Mouse (Mus musculus) gastrocnemius, adult 8-10 months (tissue): ENCODE data around the gene Ccdc171. TPM values are rescaled to one million over a fixed set of nuclear protein-coding genes. Genes with fewer than 3 reads are reported as not detected.
"Not testable (repeated sequence)": the region's sequence is repeated elsewhere in the genome, so short reads cannot be mapped to it uniquely, and the experiment has no call there.

Experiments
- DNase-seq, 2 experiments: peaks; one replicate each; pipeline ENCODE4 v3.0.0; 2022; ENCODE audit warnings: low spot score in 2 of 2
- total RNA-seq, 4 experiments: library from RNA; stranded (reverse); gene quantifications; 2 replicates each; pipeline ENCODE4 v1.2.4; 2022

Ccdc171 gene
- total RNA-seq, 4 experiments from 2014 or later, result 0.29 to 0.61 (median 0.40) TPM

DNA sequence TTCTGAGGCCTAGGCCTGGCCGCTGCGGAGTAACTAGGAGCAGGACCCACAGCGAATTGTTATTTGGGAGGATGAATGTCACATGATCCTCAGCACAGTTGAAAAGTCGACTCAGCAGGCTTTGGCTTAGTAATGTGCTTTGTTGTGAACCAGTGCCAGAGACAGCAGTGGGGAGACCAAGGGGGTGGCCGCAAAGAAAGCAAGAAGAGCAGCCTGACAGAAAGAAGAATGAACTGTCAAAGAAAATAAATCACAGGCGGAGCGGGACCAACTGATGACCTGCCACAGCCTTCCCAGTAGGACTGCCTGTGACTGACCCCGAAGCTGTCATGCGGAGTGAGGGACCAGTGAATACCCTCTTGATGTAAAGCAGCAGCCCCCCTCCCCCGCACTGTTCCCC is 131.2 kb downstream of the Ccdc171 start:
- no peak for DNase-seq

DNA sequence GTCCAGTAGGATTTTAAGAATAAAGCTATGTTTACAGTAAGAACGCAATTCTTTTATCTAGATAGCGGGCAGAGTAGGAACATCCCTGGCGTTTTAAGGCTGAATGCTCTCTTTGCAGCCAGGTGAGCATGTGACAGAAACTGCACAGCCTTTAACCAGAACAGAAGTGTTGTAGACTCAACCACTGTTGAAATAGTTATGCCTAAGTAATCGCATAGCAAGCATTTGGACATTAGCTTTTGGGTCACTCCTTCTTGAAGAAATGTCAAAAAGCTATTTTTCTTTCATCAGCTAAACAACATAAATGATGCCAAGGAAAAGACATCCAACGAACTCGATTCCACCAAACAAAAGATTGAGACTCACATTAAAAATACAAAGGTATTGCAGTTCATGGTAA is 131.7 kb downstream of the Ccdc171 start:
- DNase-seq, result no peak

DNA sequence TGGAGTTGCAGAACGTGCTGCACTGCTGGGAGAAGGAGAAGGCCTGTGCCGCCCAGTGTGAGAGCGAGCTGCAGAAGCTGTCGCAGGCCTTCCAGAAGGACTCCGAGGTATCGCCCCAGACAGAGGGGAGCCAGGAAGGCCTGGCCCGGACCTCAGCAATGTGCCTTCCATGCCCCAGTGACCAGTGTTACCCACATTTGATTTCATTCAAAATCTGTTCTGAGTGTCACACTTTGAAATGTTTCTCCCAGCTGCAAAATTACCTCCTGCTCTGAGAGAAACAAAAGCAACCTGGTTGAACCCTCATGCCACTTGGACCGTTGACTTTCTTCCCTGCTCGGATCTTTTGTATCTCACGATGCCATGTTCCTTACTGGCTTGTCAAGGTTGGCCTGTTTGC is 133.1 kb downstream of the Ccdc171 start:
- no peak for DNase-seq

DNA sequence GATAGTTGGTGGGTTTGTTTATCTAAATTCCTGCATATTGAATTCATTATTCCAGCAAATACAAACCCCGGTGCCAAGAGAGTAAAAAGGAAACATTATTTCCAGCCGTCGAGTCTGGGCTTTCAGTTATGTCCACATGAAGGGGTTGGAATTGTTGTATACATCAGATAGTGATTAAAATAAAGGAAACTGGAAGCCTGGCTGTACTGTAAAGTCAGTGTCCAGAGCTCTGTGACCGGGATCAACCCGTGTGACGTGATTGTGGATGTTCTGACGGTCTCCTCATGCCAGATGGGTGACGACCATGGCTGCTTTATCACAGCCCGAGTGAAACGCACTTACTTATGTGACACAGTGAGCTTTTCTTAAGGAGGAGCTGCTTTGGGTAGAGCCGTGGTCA is 134.1 kb downstream of the Ccdc171 start:
- DNase-seq, result no peak

DNA sequence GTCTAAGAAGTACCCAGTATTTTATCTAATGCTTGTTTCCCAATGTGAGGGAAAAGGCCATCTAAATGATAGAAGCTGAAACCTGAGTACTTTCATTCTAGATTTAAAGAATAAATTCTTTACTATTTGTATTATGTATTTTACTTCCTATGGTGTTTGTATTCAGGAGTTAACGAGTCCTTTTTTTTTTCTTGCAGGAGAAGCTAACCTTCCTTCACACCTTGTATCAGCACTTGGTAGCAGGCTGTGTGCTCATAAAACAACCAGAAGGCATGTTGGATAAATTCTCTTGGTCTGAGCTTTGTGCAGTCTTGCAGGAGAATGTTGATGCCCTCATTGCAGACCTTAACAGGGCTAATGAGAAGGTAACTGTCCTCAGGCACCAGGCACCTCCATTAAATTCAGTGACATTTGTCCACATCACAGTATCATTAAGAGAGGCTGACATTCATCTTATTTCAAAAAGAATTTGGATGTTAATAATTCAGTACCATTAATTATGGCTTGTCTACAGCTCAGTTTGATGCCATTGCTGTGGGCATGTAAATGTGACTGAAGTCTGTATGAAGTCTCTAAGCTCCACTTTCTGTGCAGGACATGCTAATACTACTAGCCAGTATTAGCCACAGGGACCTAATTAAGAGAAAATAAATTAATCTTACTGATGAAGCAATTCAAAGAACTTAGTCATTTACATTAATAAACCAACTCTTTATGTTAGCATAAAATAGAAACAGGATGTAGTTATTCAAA is 136.3 kb downstream of the Ccdc171 start:
- no peak for DNase-seq

DNA sequence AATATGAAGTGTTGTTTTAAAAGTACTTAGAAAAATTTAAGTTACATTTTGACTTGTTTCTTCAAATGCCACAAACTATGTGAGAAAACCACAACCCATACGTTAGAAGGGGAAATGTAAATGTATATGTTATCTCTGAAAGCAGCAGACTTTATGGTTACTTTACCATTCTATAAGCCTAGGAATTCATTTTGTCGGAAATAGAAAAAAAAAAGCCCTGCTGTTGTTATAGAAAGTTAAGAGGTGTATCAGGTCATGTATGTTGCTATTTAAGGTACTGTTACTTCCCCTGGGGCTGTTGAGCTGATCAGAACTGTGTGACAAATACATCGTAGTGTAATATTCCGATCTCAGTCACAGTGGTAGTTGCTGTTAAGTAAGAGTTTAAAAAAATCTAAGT is 137.0 kb downstream of the Ccdc171 start:
- no peak for DNase-seq

DNA sequence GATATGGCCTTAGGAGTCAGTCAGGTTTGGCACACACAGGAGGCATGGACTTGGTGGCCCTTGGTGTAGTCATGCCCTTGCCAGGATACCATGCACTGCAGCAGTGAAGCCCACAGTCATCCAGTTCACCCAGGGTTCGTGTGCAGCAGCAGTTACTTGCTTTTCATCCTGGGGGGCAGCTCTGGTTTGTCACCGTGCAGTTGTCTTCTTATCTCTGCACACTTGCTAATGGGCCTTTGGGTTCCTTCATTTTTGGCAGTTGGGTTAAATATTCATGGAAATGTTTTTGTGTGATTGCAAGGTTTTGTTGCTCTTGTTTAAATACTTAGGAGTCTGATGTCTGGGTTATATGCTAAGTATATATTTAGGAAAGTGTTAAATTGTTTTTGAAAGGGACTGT is 144.2 kb downstream of the Ccdc171 start:
- DNase-seq, result no peak

DNA sequence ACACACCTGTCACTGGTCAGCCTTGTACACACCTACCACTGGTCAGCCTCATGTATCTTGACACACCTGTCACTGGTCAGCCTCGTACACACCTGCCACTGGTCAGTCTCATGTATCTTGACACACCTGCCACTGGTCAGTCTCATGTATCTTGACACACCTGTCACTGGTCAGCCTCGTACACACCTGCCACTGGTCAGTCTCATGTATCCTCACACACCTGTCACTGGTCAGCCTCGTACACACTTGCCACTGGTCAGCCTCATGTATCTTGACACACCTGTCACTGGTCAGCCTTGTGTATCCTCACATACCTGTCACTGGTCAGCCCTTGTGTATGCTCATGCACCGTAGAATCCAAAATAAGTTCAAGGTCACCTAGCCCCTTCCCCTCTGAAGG is 150.0 kb downstream of the Ccdc171 start:
- not testable (repeated sequence) for DNase-seq

DNA sequence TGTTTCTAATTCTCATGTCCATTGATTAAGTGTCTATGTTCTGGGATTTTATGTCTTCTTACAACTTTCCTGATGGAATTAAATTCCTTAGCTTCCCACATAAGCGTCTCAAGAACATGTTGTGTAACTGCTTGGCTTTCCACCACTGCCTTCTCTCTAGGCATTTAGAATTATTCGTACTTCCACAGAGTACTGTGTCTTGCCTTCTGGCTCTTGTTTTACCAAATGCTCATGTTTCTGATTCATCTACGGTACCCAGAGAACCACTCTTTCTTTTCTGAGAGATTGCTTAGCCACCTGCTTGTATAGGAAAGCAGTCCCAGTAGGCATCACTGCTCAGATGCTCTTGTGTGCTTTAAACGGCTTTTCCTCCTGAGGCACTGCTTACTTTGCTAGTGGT is 151.1 kb downstream of the Ccdc171 start:
- DNase-seq, result no peak

DNA sequence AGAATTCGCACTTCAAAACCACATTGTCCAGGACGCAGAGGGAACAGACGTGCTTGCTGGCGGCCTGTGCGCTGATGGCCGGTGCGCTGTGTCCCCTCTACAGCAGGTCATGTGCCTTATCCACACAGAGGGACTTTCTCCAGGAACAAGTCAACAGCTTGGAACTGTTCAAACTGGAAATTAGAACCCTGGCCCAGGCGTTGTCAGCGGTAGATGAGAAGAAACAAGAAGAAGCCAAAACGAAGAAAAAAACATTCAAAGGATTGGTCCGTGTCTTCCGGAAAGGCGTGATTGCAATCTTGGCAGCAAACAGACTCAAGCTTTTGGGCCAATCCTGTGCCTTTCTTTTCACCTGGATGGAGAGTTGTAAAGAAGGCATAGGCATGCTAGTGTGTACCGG is 155.7 kb downstream of the Ccdc171 start:
- DNase-seq, result no peak

DNA sequence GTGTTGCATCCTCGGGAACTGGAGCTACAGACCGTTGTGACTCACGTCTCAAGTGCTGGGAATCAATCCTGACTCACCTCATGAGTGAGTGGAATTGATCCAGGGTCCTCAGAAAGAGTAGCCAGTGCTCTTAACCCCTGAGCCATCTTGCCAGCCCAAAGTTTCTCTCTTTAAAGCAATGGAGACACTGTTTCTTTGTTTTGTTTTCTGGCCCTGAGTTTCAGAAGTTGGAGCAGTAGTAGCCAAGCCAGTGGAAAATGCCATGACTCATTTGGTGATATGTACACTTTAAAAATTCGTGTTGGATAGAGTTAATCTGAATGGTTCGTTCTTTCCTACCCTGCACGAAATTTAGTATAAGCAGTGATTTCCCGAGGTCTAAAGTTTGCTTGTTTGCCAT is 157.5 kb downstream of the Ccdc171 start:
- no peak for DNase-seq

DNA sequence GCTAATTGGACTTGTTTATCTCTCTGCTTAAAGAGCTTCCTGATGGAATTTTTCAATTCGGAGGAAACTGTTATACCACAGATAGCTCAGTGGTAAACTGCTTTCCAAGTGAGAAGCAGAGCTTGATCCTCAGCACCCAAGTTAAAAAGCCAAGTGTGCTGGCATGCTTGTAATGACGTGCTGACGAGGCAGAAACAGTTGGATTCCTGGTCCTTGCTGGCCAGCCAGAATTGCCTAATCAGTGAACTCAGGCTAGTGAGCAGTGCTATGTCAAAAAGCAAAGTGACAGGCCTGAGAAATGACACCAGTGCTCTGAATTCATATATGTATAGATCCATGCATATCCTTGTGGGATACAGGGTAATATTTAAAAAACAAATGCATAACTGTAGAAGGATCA is 174.8 kb downstream of the Ccdc171 start:
- DNase-seq, result no peak

DNA sequence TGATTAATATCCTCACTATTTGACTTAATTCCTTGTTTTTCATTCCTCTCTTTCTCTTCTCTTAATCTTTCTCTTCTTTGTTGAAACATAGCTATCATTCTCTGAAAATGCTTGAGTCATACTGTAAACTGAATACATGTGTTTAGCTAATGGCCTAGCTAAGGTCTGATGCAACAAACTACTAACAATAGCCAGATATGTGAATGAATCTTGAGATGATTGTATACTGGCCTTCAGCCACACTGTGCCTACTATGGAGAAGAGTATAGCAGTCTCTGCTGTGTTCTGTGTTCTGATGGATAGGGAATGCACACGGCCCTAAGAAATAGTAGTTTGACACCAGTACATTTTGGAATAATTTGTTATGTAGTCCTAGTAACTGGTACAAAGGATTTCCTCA is 191.7 kb downstream of the Ccdc171 start:
- DNase-seq, result no peak

DNA sequence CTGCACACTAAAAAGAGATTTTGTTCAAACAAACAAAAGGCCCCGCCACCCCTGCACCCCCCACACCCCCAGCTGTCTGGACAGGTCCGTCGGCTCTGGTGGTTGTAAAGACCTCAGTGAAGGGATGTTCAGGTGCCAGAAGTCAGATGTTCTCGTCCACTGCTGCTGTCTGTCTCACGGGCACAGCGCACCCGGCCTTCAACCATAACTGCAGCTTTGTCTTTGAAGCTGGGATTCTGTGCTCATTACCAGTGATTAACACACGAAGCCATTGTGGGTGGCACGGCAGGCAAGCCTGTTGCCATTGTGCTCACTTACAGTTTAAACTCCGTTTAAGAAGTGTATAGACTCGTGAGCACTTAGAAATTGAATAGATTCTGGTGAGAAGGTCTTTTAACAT is 194.5 kb downstream of the Ccdc171 start:
- DNase-seq, result no peak

DNA sequence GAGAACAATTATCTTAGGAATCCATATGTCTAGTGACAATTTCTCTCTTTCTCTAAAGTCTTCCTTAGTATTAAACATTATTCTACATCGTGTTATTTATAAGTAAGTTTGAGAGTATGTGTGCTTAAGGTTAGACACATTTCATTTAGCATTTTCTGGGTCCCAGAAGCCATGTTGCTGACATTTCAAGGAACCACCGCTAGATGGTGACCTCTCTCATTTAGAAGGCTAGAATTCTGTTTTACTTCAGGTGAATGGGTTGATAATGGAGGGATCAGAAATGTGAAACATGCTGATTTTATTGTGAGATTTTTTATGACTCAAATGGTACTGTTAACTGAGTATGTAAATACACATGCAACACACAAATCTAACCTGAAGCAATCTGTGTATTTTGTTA is 199.8 kb downstream of the Ccdc171 start:
- DNase-seq, result no peak

DNA sequence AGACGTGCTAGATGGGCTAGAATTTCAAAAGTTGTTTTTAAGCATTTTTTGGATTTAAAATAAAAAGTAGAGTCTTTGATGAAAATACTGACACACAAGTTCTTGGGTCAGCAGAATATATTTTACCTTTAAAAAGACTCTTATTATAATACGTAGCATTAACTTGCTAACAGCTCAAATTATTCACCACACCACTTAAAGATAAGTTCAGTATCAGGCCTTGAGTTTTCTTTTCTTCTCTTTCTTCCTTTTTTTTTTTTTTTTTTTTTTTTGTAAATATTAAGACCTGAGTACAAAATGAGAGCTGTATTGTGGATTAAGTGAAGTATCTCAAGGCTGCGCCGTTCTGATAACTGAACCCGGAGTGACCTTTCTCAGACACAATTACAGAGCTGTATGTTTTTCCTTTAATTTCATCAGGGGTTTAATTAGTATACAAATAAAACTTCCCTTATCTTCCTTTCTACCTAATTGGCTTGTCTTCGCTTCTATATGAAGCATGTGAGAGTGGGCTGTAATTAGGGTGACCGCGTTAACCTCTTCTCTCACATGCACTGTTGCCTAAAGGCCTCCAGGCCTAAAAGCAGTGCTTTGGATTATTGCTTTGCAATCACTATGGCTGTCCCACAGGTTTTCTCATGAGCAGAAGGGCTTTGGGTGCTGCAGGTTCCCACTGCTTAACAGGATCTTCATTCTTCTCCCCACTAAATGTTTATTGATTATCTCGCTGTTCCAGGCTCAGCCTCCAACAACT is 214.0 kb downstream of the Ccdc171 start:
- no peak for DNase-seq

DNA sequence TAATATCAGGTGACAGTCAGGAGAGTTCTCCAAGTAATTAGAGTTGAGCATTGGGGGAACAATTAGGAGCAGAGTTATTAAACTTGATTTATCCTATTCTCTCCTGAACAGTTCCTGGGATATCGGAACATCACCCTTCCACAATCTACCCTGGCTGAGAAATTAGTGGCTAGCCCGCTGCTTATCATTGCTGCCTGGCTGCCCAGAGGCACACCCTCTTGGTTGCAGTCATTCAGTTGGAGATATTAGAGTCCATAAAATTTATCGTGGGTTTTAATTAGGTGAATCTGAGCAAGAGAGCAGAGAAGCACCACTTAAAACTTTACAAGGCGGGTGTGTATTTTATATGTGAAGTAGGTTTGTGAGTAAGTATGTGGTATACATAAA is 214.5 kb downstream of the Ccdc171 start:
- no peak for DNase-seq

DNA sequence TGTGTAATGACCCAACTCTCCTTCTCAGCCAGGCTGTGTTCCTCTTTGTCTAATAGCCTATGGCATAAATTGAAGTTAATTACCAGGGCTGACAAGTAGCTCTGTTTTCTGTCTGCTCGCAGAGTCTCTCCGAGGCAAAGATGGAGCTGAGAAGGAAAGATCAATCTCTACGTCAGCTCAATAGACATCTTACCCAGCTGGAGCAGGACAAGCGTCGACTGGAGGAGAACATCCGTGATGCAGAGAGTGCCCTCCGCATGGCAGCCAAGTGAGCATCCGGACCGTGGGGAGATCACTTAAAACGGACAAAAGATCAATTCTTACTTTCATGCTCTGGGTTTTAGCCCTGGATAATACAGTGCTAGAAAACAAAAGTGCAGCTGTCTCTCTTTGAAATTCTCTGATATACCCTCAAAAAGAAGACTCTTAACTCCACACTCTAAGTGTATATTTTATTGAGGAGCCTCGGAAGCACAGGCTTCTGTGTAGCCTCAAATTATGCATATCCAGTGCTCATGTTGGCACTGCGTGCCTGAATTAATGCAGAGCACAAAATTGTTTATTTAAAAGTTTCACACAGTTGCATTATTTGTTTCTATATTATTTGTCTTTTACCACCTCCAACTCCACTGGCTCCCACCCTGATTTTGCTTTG is 217.6 kb downstream of the Ccdc171 start:
- no peak for DNase-seq

DNA sequence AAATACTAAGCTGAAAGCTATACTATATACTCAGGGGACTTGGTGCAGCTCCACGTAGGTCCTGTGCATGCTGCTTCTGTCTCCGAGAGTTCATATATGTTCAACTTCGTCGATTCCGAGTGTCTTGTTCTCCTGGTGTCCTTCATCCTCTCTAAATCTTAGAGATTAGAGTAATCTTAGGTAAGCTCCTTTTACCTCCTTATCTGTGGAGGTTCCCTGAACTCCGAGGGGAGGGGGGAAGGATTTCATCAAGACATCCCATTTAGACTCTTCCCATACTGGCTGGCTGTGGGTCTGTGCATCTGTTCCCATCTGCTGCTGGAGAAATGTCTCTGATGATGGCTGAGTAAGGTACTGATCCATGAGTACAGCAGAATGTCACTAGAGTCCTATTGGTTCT is 249.8 kb downstream of the Ccdc171 start:
- DNase-seq, result no peak

DNA sequence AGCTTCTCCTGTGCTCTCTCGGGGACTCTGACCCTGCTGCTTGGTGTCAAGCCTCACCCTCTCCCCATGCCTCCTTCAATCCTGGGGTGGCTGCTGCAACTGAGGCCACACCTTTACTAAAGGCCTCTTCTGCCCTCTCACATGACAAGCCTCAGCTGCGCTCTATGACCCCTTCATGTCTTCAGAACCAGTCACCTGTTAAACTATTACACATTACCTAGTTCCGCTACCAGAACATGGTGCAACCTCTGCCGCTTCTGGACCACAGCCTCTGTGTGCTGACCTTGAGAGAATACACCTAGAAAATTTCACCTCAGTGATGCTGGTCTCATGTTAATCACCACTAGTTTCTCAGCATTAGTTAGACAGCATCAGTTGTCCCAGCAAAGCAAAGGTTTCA is 254.7 kb downstream of the Ccdc171 start:
- no peak for DNase-seq

DNA sequence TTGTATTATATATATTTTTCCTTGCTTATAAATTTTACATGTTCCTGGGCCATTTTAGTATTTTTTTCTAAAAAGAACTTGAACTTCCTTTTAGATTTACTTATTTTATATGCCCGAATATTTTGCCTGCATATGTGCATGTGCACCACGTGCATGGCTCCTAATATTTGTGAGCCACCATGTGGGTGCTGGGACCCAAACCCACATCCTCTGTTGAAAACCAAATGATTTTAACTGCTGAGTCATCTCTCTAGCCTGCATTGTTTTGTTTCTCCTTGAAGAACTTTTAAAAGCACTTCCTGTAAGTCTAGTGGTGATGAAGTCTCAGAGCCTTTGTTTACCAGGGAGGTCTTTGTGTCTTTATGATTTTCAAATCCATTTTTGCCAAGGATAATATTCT is 259.8 kb downstream of the Ccdc171 start:
- no peak for DNase-seq

DNA sequence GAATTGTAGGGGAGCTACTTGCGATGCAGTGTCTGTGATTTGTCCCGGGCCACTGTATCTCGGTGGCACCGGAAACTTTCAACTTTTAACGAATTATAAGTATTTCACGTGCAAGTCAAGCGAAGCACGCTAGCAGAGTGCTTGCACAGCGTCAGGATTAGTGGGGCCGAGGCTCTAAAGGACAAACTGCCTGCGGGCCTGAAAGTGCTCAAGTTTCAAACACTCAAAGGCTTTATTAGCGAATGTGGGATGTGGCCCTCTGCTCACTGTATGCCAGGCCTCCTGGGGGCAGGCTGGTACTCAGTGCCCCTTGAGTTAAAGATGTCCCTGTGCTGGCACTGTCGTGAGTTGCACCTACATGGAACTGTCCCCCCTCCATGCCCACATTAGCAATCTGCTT is 266.5 kb downstream of the Ccdc171 start:
- DNase-seq, result no peak
